Mouse (Mus musculus) liver, embryonic 12.5 days (tissue): ENCODE data around the gene Eif2ak4. TPM values are rescaled to one million over a fixed set of nuclear protein-coding genes. Genes with fewer than 3 reads are reported as not detected.
A peak's percentile ranks its signal among the peaks of the same experiment; 100 is the strongest.

Experiments used
- ATAC-seq: fragments of 200-750 bp; cut with Nextera tagmentation; 2 replicates; pipeline ENCODE4 v1.8.0; 2017; ENCODE audit warnings: moderate number of reproducible peaks, mild to moderate bottlenecking, moderate library complexity
- H3K27ac ChIP-seq: fragments of 300-500 bp; sonication (generic); 2 replicates; pipeline ENCODE4 v1.5.1; 2016; ENCODE audit warnings: mild to moderate bottlenecking
- H3K27me3 ChIP-seq: fragments of 300-500 bp; sonication (generic); replicated peaks from 2 replicates; pipeline ENCODE4 v1.6.1; 2016; ENCODE audit warnings: mild to moderate bottlenecking, moderate library complexity
- H3K36me3 ChIP-seq: fragments of 300-500 bp; sonication (generic); 2 replicates; pipeline ENCODE4 v1.6.1; 2016; ENCODE audit warnings: mild to moderate bottlenecking, moderate library complexity
- H3K4me1 ChIP-seq: fragments of 300-500 bp; sonication (generic); 2 replicates; pipeline ENCODE4 v1.6.1; 2016
- H3K4me2 ChIP-seq: fragments of 300-500 bp; sonication (generic); 2 replicates; pipeline ENCODE4 v1.6.1; 2016; ENCODE audit warnings: mild to moderate bottlenecking, moderate library complexity
- H3K4me3 ChIP-seq: fragments of 300-500 bp; sonication (generic); 2 replicates; pipeline ENCODE4 v1.5.1; 2016; ENCODE audit warnings: mild to moderate bottlenecking, moderate library complexity
- H3K9ac ChIP-seq: fragments of 300-500 bp; sonication (generic); 2 replicates; pipeline ENCODE4 v1.6.1; 2016; ENCODE audit warnings: mild to moderate bottlenecking, moderate library complexity
- H3K9me3 ChIP-seq: fragments of 300-500 bp; sonication (generic); replicated peaks from 2 replicates; pipeline ENCODE4 v1.6.1; 2016; ENCODE audit warnings: mild to moderate bottlenecking, moderate library complexity
- WGBS: fragments of 180-500 bp; shearing (Covaris S2); methylation state at CpG from one replicate; pipeline ENCODE4 v1.1.7; 2016; ENCODE audit not compliant: insufficient replicate concordance; 5-methylcytosine and 5-hydroxymethylcytosine counted together
- polyA plus RNA-seq: library from polyadenylated mRNA; unstranded; fragments of >200 nt; fragmentation: Nextera tagmentation; extraction: Ambion mirVana; gene quantifications from 2 replicates; pipeline ENCODE4 v1.2.1, GENCODE M21; 2016

Eif2ak4 gene
- polyA plus RNA-seq, 1 experiment from 2014 or later: 7.6 TPM

GRCm38 (mm10) chr2:118408336-118408895 lies 20.0 kb downstream of the Eif2ak4 start:
- H3K27me3 ChIP-seq: no peaks in the 10 kb centered on the region
- H3K27ac ChIP-seq: no peak overlapping the region
- 83% methylated on average over 4 of the region's 4 CpGs for WGBS
- H3K4me3 ChIP-seq: no peak overlapping the region
- peaks cover 52% of the 10 kb centered on the region for H3K36me3 ChIP-seq
- H3K9me3 ChIP-seq: no peaks in the 10 kb centered on the region
- ATAC-seq: no peak
- no peaks in the 10 kb centered on the region for H3K4me1 ChIP-seq
- H3K4me2 ChIP-seq: no peak overlapping the region
- H3K9ac ChIP-seq: no peak overlapping the region

- H3K9me3 ChIP-seq: no peaks in the 10 kb centered on the region
- no peak overlapping the region for H3K4me2 ChIP-seq
- no peak overlapping the region for H3K27ac ChIP-seq
- no peaks in the 10 kb centered on the region for H3K27me3 ChIP-seq
- peaks cover 73% of the 10 kb centered on the region for H3K36me3 ChIP-seq
- no peak overlapping the region for H3K9ac ChIP-seq
- no peak overlapping the region for H3K4me3 ChIP-seq
- no peaks in the 10 kb centered on the region for H3K4me1 ChIP-seq
- 84% methylated on average over 11 of the region's 11 CpGs for WGBS
- ATAC-seq: no peak
Observed at GRCm38 (mm10) chr2:118412821-118413220, 24.4 kb downstream of the Eif2ak4 start.

- Histone ChIP-seq H3K4me2 (no peak overlapping the region), H3K36me3 (peaks cover 84% of the 10 kb centered on the region), H3K27me3 (no peaks in the 10 kb centered on the region), H3K9ac (no peak overlapping the region), H3K9me3 (no peaks in the 10 kb centered on the region), H3K4me1 (no peaks in the 10 kb centered on the region), H3K27ac (no peak overlapping the region), H3K4me3 (no peak overlapping the region)
- no peak for ATAC-seq
- WGBS: 74% methylated on average over 6 of the region's 6 CpGs
Observed at GRCm38 (mm10) chr2:118415601-118416355, 27.4 kb downstream of the Eif2ak4 start.

DNA sequence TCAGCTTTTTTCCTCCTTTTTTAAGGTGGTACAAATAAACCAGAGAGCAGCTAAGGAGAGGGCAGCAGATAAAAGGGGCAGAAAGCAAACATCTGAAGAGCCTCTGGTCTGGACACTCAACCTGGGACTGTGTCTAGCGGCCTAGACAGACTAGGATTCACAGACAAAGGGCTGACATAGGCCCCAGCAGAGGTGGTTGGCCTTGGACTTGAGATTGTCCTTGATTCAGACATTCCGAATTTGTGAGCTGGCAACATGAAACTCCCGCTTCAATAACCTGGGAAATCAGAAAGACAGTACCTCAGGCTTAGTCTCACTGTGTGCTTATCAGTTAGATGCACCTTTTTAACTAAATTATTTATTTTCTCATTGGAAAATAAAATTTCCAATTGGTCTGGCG lies 29.7 kb downstream of the Eif2ak4 start:
- no peak overlapping the region for H3K27ac ChIP-seq
- no peaks in the 10 kb centered on the region for H3K4me1 ChIP-seq
- H3K4me2 ChIP-seq: no peak overlapping the region
- no peaks in the 10 kb centered on the region for H3K9me3 ChIP-seq
- no peaks in the 10 kb centered on the region for H3K27me3 ChIP-seq
- no peak overlapping the region for H3K9ac ChIP-seq
- peaks cover 79% of the 10 kb centered on the region for H3K36me3 ChIP-seq
- 72% methylated on average over 4 of the region's 4 CpGs for WGBS
- ATAC-seq: no peak
- no peak overlapping the region for H3K4me3 ChIP-seq

- Histone ChIP-seq H3K9ac (no peak overlapping the region), H3K27me3 (no peaks in the 10 kb centered on the region), H3K27ac (no peak overlapping the region), H3K4me3 (no peak overlapping the region), H3K4me1 (no peaks in the 10 kb centered on the region), H3K4me2 (no peak overlapping the region), H3K36me3 (peaks cover 75% of the 10 kb centered on the region), H3K9me3 (no peaks in the 10 kb centered on the region)
- ATAC-seq: no peak
- 87% methylated on average over 15 of the region's 15 CpGs for WGBS
Observed at GRCm38 (mm10) chr2:118421951-118422350, 33.5 kb downstream of the Eif2ak4 start.

GRCm38 (mm10) chr2:118422385-118422784 lies 34.0 kb downstream of the Eif2ak4 start:
- Histone ChIP-seq H3K27me3 (no peaks in the 10 kb centered on the region), H3K9ac (no peak overlapping the region), H3K36me3 (peaks cover 75% of the 10 kb centered on the region), H3K4me2 (no peak overlapping the region), H3K4me1 (no peaks in the 10 kb centered on the region), H3K4me3 (no peak overlapping the region), H3K9me3 (no peaks in the 10 kb centered on the region), H3K27ac (no peak overlapping the region)
- 78% methylated on average over 8 of the region's 8 CpGs for WGBS
- ATAC-seq: no peak

- Histone ChIP-seq H3K9ac (no peak overlapping the region), H3K4me2 (no peak overlapping the region), H3K36me3 (peaks cover 74% of the 10 kb centered on the region), H3K9me3 (no peaks in the 10 kb centered on the region), H3K4me1 (no peaks in the 10 kb centered on the region), H3K27me3 (no peaks in the 10 kb centered on the region), H3K4me3 (no peak overlapping the region), H3K27ac (no peak overlapping the region)
- ATAC-seq: no peak
- WGBS: 79% methylated on average over 6 of the region's 6 CpGs
Observed at GRCm38 (mm10) chr2:118428296-118428695, 39.9 kb downstream of the Eif2ak4 start.

DNA sequence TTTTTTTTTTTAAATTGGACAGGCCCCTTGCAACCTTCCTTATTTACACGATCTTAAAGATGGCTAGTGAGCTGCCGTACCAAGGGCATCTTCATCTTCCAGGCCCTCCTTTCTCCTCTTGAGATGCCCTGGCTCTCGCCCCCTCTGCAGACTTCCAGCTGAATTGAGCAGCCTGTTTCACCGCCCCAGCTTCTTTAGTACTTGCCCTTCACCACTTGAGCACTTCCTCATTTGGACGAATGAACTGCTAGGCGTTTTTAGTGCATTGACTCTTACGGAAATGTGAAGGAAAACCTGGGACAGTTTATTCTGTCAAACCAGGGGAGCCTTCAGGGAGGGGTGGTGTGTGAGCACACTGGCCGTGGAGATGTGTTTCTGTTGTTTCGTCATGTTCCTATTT lies 40.9 kb downstream of the Eif2ak4 start:
- ATAC-seq: no peak
- Histone ChIP-seq H3K4me3 (no peak overlapping the region), H3K36me3 (peaks cover 80% of the 10 kb centered on the region)

DNA sequence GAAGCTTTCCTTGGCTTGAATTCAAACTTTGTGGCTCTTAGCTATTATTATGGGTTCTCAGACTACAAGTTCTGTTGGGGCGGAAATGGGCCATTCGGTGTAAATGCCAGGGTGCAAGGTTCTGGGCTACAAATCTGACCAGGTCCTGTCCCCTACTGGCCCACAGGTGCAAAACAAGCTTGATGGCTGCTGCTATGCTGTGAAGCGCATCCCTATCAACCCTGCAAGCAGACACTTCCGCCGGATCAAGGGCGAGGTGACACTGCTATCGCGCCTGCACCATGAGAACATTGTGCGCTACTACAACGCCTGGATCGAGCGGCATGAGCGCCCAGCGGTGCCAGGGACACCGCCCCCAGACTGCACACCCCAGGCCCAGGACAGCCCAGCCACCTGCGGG lies 42.2 kb downstream of the Eif2ak4 start:
- Histone ChIP-seq H3K4me1 (no peaks in the 10 kb centered on the region), H3K4me2 (no peak overlapping the region), H3K27me3 (no peaks in the 10 kb centered on the region), H3K9ac (no peak overlapping the region), H3K27ac (no peak overlapping the region), H3K4me3 (no peak overlapping the region), H3K36me3 (peaks cover 79% of the 10 kb centered on the region), H3K9me3 (no peaks in the 10 kb centered on the region)
- ATAC-seq: 0 out of 2 replicates have a peak, but pooled peaks have one; percentile 15
- whole genome bisulfite sequencing: 83% methylated on average over 16 of the region's 16 CpGs

More for the DNA sequence above, 40.9 kb downstream of the Eif2ak4 start:
- no peak overlapping the region for H3K4me2 ChIP-seq
- no peaks in the 10 kb centered on the region for H3K4me1 ChIP-seq
- 67% methylated on average over 9 of the region's 9 CpGs for WGBS
- no peak overlapping the region for H3K27ac ChIP-seq
- no peaks in the 10 kb centered on the region for H3K9me3 ChIP-seq
- no peaks in the 10 kb centered on the region for H3K27me3 ChIP-seq
- H3K9ac ChIP-seq: no peak overlapping the region

DNA sequence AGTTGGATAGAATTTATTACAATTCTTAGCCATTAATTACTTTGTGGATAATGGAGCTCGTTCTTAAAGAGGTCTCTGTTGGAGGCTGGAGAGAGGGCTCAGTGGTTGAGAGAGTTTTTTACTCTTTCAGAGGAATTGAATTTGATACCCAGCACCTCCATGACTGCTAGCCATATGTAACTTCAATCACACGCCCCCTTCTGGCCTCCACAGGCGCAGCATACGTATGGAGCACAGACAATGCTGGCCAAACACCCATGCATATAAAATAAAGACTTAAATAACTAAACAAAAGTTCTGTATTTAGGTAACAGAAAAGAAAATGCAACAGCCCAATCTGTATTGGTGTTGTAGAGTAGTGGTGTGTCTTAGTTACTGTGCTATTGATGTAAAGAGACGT lies 43.2 kb downstream of the Eif2ak4 start:
- ATAC-seq: no peak
- Histone ChIP-seq H3K9me3 (no peaks in the 10 kb centered on the region), H3K4me2 (no peak overlapping the region), H3K27me3 (no peaks in the 10 kb centered on the region), H3K27ac (no peak overlapping the region), H3K9ac (no peak overlapping the region), H3K4me1 (no peaks in the 10 kb centered on the region), H3K4me3 (no peak overlapping the region), H3K36me3 (peaks cover 81% of the 10 kb centered on the region)
- WGBS: 68% methylated on average over 5 of the region's 5 CpGs

DNA sequence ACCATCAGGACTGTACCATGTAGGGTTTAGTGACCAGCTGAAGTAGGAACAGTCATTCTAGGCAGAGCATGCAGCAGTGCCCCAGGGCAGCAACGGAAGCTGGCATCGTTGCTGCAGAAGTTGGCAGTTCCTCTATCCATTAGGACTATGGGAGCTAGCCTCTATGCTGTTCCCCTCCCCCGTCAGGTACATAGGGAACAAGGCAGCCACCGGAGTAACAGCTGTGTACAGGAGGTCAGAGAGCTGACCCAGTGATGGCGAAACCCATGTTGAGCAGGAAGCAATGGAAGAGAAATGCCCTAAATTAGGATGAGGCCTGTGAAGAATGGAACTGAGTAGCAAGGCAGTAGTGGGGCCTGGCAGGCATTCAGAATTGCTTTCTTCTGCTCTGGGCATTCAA lies 53.8 kb downstream of the Eif2ak4 start:
- Histone ChIP-seq H3K9ac (no peak overlapping the region), H3K4me1 (no peaks in the 10 kb centered on the region), H3K4me3 (no peak overlapping the region), H3K36me3 (peaks cover 54% of the 10 kb centered on the region), H3K27ac (no peak overlapping the region), H3K4me2 (no peak overlapping the region), H3K9me3 (no peaks in the 10 kb centered on the region), H3K27me3 (no peaks in the 10 kb centered on the region)
- ATAC-seq: peak; percentile 65
- 84% methylated on average over 5 of the region's 5 CpGs for WGBS

DNA sequence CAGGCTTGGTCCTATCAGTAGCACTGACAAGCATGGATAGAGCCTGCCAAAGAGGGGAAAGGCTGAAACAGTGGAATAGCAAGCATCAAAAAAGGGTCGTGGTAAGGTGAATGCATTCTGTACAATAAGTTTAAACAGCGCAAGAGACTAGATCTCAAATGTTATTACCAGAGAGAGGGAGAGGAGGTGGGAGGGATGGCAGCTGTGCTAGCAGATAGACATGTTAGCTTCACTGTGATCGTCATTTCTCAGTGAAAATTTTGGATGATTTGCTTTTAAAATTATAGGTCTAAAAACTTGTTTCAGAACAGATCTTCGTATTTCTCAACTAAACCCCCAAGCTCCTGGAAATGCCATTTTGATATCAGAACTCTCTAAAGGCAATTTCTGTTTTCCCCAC lies 54.3 kb downstream of the Eif2ak4 start:
- no peak for ATAC-seq
- WGBS: 82% methylated on average over 4 of the region's 4 CpGs
- no peaks in the 10 kb centered on the region for H3K27me3 ChIP-seq

More for the DNA sequence above, 54.3 kb downstream of the Eif2ak4 start:
- Histone ChIP-seq H3K9me3 (no peaks in the 10 kb centered on the region), H3K4me2 (no peak overlapping the region), H3K4me3 (no peak overlapping the region), H3K4me1 (no peaks in the 10 kb centered on the region), H3K9ac (no peak overlapping the region), H3K36me3 (peaks cover 50% of the 10 kb centered on the region), H3K27ac (no peak overlapping the region)
